Mouse (Mus musculus) cerebellum, postnatal 4 days (tissue): ENCODE data around the gene Acsbg1.
"Not testable (repeated sequence)": the region's sequence is repeated elsewhere in the genome, so short reads cannot be mapped to it uniquely, and the experiment has no call there.

ENCODE experiments used
- DNase-seq, 2 experiments: peaks; one replicate each; pipeline ENCODE4 v3.0.0; 2022; ENCODE audit warnings: low spot score in 2 of 2, mixed read lengths in 1 of 2

Gene Acsbg1

GRCm38 (mm10) chr9:54614182-54614850 lies 47.4 kb downstream of the Acsbg1 start:
- DNase-seq = peak in 1 of 2 experiments; percentile 13

- no peak for DNase-seq
Measured at GRCm38 (mm10) chr9:54612781-54613191, 48.9 kb downstream of the Acsbg1 start.

- DNase-seq = peak; percentile 36 to 63
Measured at GRCm38 (mm10) chr9:54604886-54605285, 56.8 kb downstream of the Acsbg1 start.

- no peak for DNase-seq
Measured at GRCm38 (mm10) chr9:54604131-54604654, 57.5 kb downstream of the Acsbg1 start.

- DNase-seq = no peak
Measured at GRCm38 (mm10) chr9:54602916-54603315, 58.8 kb downstream of the Acsbg1 start.

GRCm38 (mm10) chr9:54602386-54602785 lies 59.3 kb downstream of the Acsbg1 start:
- DNase-seq = no peak

- DNase-seq = no peak
Measured at GRCm38 (mm10) chr9:54596752-54597465, 64.8 kb downstream of the Acsbg1 start.

- DNase-seq = not testable (repeated sequence)
Measured at GRCm38 (mm10) chr9:54593652-54594051, 68.0 kb downstream of the Acsbg1 start.

- DNase-seq = no peak
Measured at GRCm38 (mm10) chr9:54587863-54588262, 73.8 kb downstream of the Acsbg1 start.

- DNase-seq = peak; percentile 96 to 99
Measured at GRCm38 (mm10) chr9:54586199-54587061, 75.2 kb downstream of the Acsbg1 start, which contains the start of gene Idh3a. Gene Idh3a (plus strand): TSS chr9:54586334.

GRCm38 (mm10) chr9:54585839-54586198 lies 75.9 kb downstream of the Acsbg1 start:
- DNase-seq = no peak

- DNase-seq = not testable (repeated sequence)
Measured at GRCm38 (mm10) chr9:54584127-54584526, 77.5 kb downstream of the Acsbg1 start.

- no peak for DNase-seq
Measured at GRCm38 (mm10) chr9:54583712-54584111, 78.0 kb downstream of the Acsbg1 start.

- no peak for DNase-seq
Measured at GRCm38 (mm10) chr9:54571130-54571839, 90.4 kb downstream of the Acsbg1 start.

GRCm38 (mm10) chr9:54568732-54569131 lies 92.9 kb downstream of the Acsbg1 start:
- no peak for DNase-seq

- DNase-seq = no peak
Measured at GRCm38 (mm10) chr9:54566958-54567357, 94.7 kb downstream of the Acsbg1 start.

GRCm38 (mm10) chr9:54560831-54561601 lies 100.7 kb downstream of the Acsbg1 start:
- no peak for DNase-seq

GRCm38 (mm10) chr9:54559771-54560471 lies 101.7 kb downstream of the Acsbg1 start, which contains the start of gene Cib2:
Gene Cib2 (minus strand): TSS chr9:54560218.
- peak; percentile 52 to 73 for DNase-seq

GRCm38 (mm10) chr9:54558731-54559130 lies 102.9 kb downstream of the Acsbg1 start:
- no peak for DNase-seq

- no peak for DNase-seq
Measured at GRCm38 (mm10) chr9:54555044-54555443, 106.6 kb downstream of the Acsbg1 start.
